Mouse (Mus musculus) bone marrow, adult 2 months (tissue): ENCODE measurements around the gene 2810021J22Rik.

ENCODE experiments used
- CTCF ChIP-seq: fragments of 200-500 bp; IDR thresholded peaks from 2 replicates; pipeline ENCODE4 v1.5.1; 2011; ENCODE audit warnings: low read length, control low read depth; ENCODE audit not compliant: control insufficient read depth, insufficient read depth
- POLR2A ChIP-seq: fragments of 200-500 bp; IDR thresholded peaks from 2 replicates; pipeline ENCODE4 v1.6.1; 2011; ENCODE audit warnings: low read depth, mild to moderate bottlenecking, control low read depth, low read length, borderline replicate concordance; ENCODE audit not compliant: control insufficient read depth

GRCm38 (mm10) chr11:58931576-58931975 is 64.6 kb downstream of the 2810021J22Rik start:
- TF ChIP-seq POLR2A (no peak), CTCF (no peak)
